Mouse (Mus musculus): ENCODE results near the gene Aqp3.

The Aqp3 gene

DNA sequence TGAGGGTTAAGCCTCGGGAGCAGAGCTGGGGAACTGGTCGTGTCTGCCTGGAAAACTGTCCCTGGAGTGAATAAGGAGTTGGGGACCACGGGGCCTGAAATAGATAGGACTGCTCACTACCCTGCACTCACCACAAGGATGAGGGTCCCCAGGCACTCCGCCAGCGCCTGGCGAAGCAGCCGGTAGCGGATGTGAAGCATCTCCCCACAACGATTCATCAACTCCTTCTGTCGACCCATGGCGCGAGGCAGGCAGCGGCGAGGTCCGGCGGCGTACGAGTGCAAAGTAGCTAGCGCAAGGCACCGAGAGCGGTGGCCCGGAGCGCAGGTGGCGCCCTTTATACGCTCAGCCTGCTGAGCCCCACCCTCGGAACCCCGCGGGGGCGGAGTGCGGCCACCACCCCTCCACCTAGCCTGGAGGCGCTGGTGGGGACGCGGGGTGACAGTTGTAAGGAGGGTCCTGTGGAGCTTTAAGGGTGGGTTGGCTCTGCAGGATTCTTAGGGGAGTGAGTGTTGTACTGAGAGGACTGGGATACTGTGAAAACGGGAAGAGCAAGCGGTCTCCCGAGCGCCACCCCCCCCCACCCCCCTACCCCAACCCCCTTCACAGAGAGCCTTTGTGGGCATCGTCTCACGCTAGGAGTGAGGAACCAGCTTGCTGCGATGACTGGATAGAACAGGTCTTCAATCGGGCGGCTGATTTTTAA is at the start of gene Aqp3:
Gene Aqp3, minus strand, starts transcription at position 313 of the 706 bp plus-strand sequence.
- DNase-seq (ENCODE audit: extremely low spot score) = peak; percentile 49

DNA sequence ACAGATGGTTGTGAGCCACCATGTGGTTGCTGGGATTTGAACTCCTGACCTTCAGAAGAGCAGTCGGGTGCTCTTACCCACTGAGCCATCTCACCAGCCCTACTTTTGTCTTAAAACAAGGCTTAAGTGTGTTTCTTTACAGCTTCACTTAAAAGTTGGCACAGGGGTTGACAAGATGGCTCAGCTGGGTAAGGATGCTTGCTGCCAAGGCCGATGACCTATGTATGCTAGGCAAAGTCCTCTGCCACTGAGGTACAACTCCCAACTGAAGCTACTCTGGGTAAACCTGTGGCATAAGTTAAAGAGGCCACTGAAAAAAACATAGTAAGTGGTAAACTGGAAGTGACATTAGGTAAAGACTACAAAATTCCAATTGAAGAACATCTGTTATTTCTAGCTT is 44.6 kb upstream of the Aqp3 start:
- DNase-seq (ENCODE audit: extremely low spot score) = no peak

DNA sequence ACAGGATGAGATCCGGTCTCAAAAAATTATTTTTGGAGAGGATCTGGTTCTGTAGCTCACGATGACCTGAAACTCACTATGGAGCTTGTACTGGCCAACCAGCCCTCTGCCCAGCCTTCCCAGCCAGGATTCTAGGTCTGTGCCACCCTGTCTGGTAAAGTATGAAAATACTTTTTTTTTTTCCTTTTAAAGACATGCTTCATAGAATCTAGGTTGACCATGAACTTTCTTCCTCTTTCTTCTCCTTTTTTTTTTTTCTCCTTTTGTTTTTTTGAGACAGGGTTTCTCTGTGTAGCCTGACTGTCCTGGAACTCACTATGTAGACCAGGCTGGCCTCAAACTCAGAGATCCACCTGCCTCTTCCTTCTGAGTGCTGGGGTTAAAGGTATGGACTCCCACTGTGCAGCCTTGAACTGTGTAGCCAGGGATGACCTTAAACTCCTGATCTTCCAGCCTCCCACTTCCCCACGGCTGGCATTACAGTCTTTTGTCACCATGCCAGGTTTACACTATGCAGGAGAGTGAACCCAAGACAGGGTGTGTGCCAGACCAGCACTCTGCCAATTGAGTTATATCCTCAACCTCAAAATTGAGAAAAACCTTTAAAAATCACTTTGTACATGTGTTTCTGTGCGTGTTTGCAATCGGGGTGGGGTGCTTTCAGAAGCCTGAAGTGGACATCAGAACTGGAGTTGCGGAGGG is 42.3 kb upstream of the Aqp3 start:
- no peak for DNase-seq (ENCODE audit: extremely low spot score)

DNA sequence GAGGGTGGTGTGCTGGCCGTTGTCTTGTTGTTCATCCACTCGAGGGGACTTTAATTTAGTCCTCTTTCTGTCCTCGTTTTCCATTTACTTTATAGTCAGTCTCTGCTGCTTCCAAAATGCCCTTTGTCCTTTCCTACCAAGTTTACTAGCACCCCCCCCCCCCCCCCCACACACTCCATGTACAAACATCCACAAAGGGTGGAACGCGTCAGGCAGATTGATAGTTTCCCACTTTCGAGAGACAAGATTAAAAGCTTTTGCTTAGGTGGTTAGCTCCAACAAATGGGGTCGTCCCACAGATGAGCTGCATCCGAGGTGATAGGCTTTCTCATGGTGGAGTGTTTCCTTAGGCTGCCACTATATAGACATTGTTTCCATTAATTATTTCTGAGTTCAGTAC is 38.8 kb upstream of the Aqp3 start:
- no peak for DNase-seq (ENCODE audit: extremely low spot score)

DNA sequence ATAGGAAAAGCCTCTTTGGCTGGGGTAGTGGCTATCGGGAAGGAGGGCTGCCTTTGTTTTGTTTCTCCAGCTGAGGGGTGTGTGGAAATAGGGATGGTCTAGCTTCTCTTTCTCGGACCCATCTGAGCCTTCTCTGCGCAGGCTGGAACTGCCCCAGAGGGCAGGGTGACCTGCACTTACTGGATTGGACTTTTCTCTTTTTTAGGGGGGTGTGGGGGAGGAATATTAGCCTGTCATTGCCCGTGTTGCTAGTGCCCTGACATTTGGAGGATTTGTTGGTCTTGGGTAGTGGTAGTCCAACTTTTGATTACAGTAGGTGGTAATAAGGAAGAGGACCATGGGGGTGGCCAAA is 38.4 kb upstream of the Aqp3 start:
- no peak for DNase-seq (ENCODE audit: extremely low spot score)

DNA sequence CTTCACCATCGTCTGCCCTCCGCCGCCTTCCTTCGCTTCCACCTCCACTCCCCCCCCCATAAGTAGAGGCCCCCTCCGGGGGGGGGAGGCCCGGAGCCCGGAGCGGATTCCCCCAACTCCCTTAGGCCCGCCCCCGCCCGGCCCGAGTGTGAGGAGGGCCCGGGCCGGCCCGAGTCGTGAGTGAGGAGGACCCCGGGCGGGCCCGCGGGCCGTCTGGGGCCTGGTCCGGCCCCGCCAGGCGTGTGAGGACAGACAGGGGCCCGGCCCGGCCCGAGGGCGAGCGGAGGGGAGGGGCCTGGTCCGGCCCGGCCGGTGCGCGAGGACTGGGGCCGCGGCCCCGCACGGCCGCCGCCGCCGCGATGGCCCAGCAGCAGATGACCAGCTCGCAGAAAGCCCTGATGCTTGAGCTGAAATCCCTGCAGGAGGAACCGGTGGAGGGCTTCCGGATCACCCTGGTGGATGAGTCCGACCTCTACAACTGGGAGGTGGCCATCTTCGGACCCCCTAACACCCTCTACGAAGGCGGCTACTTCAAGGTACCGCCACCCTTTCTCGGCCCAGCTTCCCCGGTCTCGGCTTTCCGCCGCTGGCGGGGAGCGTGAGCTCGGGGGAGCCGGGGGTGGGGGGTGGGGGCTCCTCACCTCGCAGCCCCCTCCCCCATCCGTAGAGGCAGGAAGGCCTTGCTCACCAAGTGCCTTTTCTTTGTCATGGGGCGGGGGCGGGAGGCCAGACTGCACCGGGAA is 37.9 kb upstream of the Aqp3 start, which contains the start of gene Ube2r2:
Gene Ube2r2, plus strand, starts transcription at position 33 of the 743 bp plus-strand sequence.
- DNase-seq (ENCODE audit: extremely low spot score) = peak; percentile 83

DNA sequence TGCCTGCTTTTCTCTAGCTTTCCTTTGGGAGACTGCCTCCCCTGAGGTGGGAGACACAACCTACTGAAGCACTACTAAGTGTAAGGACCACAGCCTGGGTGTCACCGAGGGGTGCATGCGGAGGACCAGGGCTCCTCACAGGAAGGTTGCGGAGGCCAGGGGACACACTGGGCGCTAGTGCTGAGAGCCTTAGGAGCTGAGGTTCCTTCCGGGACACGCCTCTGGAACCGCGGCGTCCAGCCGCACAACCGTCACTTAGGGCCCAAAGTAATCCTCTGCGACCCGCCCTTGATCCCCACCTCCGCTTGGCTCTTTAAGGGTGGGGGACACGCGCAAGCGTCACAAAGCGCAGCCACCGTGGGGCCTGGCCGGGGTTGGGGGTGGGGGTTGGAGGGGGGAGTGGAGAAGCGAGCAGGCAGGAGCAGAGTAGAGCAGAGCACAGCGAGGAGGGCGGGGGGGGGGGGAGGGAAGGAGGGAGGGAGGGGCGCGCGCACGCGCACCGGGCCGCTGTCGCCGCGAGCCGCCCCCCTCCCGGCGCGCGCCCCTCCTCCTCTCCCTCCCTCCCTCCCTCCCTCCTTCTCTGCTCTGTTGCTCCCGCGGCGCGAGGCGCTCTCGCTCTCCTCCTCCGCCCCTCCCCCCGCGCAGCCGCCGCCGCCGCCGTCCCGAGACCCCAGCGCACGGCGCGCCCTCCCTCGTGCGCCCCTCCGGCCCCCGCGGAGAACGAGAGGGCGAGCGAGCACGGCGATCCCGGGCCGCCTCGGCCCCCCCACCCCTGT is 37.1 kb upstream of the Aqp3 start:
- DNase-seq (ENCODE audit: extremely low spot score) = peak; percentile 93

DNA sequence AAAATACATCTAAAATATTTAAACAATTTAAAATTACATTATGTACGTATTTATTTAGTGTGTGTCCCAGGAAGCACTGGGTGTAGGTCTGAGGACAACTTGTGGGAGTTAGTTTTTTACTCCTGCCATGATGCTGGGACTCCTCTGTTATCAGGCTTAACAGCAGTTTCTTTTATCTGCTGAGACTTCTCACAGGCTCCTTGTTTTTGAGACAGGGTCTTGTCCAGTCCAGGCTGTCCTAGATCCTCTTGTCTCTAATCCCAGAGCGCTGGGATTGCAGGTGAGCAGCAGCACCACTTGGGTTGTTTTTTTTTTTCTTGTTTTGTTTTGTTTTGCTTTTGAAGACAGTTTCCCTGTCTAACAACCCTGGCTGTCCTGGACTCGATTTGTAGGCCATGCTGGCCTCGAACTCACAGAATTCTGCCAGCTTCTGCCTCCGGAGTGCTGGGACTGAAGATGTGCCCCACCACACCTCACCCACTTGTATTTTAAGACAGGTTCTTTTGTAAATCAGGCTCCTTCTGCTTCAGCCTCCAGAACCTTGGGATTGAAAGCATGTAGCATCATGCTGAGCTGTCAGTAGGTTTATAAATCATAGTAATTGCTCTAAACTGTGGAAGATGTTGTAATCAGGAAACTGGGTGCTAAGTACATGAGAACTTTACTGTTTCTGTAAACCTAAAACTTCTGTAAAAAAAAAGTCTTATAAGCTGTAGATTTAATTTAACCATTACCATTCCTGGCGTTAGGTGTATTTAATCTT is 35.7 kb upstream of the Aqp3 start:
- DNase-seq (ENCODE audit: extremely low spot score) = no peak

DNA sequence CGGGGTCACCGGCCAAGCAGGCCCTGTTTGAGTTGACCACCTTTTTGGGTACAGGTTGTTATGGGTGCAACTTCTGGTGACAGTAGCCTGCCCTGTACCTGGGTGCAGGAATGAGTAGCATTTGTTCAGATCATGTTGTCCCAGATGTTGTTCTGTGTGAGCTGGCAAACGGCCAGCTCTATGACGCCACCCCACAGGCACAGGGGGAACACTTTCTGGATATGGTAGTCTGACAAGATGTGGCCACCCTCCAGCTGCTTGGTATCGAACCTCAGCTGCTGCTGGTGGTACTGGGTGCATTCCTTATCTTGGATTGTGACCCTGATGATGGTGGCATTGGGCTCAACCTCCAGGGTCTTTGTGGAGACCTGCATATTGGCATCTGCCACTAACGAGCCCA is 34.5 kb upstream of the Aqp3 start:
- DNase-seq (ENCODE audit: extremely low spot score) = no peak

DNA sequence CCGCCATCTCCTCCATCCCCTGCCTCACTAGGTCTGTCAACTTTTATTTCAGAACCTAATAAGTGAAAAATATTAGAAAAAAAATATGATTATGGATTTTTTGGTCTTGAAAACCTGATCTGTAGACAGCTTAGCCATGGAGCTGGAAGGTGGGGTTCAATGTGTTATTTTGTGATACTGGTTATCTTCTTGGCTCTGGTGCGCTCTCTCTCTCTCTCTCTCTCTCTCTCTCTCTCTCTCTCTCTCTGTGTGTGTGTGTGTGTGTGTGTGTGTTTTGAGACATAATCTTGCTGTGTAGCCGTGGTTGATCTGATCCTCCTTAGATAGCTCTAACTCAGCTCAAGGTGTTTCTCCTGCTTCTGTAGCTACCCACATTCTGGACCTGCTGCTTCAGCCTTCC is 31.9 kb upstream of the Aqp3 start:
- DNase-seq (ENCODE audit: extremely low spot score) = no peak

DNA sequence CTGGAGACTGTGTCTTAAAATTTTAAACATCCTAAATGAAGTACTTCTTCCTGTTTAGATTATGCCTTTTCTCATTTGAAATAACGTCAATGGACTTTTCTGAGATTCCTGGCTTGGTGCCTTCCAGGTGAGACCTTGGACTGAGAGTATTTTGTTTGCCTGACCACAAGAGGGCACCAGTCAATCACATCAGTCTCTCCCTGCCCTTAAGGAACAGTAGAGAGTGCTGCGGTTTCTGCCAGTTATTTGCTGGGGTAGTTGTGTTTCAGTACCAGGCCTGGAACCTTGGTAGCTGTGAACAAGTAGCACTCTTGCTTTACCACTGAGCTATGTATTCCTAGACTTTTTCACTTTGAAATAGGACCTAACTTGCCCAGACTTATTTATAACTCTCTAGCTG is 31.4 kb upstream of the Aqp3 start:
- DNase-seq (ENCODE audit: extremely low spot score) = peak; percentile 52

DNA sequence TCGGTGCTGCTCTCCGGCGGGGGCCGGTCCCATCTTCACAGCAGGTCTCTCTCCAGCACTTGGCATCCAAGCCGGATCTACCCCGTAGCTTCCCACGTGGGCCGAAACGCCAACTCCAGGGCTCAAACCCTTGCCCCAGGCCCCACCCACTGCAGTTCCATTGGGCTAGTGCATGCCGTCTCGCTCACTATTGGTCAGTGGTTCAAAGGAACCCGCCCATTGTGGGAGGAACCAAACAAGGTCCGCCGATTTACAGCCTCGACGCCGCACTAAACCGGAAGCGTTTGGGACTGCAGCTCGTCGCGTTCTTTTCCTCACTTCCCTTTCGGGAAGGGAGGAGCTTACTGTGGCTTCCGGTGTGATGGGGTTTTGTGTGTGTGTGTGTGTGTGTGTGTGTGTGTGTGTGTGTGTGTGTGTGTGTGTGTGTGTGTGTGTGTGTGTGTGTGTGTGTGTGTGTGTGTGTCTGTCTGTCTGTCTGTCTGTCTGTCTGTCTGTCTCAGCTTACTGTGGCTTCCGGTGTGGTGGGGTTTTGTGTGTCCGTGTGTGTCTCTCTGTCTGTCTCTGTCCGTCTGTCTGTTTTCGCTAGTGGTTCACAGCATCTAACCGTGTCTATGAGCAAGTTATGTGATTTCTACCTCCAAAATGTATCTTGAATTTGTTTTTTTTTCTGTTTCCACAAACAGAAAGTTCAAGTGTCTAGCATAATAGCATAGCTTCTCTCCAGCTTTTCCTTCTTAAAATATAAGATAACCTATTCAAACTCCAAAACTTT is 26.4 kb upstream of the Aqp3 start, which contains the start of gene Nol6:
Gene Nol6, minus strand, starts transcription at position 276 of the 772 bp plus-strand sequence.
- DNase-seq (ENCODE audit: extremely low spot score) = peak; percentile 98

DNA sequence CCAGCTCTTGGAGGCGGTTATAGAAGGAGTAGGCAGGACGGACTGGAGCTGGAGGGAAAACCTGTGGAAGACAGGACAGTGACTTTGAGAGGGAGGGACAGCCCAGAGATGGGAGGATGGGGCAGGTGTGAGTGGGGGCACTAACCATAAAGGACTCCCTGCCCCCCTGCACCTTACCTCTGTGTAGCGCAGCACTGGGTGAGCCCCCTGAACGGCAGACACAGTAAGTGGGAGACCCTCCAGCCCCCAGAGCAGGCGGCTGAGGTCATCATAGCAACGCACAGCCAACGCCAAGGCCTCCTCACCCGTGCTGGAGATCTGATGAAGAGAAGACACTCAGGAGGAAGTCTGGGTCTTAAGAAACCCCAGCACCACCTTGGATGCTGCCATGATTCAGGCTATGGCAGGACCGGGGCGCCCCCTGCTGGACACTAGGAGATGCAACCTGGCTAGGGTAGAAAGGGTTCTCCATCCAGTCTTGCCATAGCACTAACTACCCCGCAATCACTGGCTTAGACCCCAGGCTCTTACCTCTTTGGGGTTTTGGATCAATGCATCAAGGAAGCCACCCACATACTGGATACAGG is 20.8 kb upstream of the Aqp3 start:
- DNase-seq (ENCODE audit: extremely low spot score) = peak; percentile 44

DNA sequence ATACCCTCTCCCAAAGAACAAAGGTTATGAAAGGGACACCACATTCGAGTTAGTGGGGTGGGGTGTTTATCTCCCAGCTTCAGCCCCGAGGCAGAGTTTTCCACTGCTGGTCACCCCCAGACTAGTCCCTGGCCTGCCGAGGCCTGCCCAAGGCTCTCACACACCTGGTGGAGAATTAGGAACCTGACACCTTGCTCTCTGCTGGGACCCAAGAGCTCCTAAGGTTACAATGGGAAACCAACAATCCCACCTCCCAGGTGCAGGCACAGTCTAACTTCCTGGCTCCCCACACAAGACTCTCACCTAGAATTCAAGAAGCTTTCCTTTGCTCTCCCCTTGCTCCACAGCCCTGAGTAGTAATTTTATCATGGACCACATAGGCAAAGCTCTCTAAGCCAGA is 18.8 kb upstream of the Aqp3 start:
- no peak for DNase-seq (ENCODE audit: extremely low spot score)

DNA sequence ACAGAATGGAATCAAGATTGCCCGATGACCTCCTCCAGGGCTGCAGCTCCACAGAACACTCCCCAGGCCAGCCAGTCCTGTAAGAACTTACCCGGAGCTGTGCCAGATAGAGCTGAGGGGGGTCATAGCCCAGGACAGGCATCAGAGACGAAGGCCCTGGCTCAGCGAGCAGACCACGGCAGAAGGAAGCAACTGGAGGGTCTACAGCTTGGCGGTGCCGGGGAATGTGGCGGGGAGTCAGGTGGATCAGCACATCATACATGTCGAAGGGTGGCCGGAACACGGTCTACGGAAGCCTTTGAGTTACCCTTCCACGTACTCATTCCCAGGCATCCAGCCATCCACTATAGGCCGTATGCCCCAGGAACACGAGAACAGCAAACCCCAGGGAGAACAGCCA is 17.8 kb upstream of the Aqp3 start:
- DNase-seq (ENCODE audit: extremely low spot score) = no peak

DNA sequence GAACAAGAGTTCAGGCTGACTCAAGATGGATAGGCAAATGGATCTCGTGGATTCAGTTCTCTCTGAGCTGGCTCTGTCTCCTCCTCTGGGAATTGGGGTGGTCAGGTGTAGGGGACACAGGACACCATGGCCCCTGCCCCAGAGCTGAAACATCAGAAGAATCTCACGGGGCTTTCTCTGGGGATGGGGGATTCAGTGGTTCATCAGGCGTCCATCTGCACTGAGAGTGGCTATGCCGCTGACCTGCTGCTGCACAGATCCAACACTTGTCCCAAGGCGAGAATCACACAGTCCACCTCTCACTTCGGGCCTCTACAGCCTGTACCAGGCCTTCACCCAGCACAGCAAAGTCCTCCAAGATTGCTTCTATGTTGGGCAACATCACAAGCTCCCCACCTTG is 17.1 kb upstream of the Aqp3 start:
- no peak for DNase-seq (ENCODE audit: extremely low spot score)

DNA sequence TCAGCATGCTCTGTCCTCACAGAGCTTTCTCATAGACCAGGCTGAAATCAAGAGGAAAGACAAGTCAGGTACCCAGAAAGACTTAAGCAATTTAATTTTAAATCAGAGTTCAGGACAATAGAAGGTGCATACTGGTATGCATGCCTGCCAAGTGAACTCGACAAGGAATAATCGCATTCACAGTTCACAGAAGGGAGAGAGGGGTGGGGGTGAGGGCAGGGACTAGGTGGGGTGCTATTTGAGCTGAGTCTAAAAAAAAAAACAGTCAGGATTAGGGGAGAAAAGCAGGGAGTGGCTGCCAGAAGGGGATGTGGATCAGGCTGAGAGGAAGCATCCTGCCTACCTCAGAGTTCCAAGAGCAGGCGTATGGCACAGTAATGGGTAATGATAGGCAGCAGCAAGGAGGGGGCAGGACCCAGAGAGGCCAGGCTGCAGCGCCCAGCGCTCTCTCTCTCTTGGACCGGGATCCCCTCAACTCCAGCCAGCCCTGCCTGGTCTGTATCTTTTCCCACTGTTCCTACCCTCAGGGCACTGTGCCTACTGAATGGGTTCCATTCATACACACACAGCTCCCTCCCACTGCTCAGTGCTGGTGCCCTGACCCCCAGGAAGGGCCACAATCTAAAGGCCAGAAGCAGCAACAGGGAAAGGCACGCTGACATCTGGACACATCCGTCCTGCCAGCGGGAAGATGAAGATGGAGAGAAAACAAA is 16.5 kb upstream of the Aqp3 start:
- no peak for DNase-seq (ENCODE audit: extremely low spot score)

DNA sequence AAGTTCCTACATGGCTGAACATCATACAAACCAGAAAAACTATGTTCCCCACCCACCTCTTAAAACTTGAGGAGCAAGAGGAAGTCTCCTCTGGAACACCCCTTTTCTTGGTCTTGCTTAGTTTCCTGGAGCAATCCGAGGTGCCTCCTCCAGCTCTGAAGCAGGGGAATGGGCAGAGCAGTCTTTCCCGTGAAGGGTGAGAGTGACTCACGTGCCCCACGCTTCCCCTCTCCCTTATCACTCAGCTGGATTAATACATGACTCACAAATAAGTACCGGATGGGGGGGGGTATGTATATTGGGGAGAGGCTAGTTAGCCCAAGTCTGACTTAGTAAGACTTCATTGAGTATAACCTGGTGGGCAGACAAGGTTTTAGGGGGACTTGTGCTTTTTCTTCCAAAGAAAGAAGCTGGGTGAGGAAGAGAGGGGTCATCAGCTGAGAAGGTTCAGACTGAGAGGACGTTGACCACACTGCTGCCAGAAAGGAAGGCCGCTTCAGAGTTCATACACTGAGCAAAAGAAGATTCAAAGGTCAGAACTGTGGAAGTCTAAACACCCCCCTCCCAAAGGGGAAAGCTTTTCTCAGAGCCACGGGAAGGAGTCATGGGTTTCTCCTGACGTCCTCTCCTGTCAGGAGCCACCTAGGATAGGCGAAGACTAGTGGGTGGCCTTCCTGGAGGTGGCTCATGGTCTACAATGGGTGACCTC is 10.9 kb upstream of the Aqp3 start:
- DNase-seq (ENCODE audit: extremely low spot score) = no peak

DNA sequence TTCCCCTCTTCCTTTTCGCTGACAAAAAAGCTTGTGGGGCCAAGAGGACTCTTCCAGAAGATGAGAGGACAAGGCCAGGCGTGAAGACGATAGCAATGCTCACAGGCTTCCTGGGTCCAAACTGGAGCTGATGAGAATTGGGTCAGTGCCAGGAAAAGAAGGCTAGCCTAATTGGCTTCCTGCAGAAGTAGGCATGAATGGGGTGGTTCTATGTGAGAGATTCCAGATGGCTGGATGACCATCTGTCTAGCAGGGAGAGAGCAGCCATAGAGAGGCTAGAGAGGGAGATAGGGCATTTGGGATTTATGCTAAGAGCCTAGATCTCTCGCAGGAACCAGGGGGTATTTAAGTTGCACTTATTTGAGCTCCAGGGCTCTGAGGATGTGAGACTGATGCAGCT is 9.5 kb upstream of the Aqp3 start:
- no peak for DNase-seq (ENCODE audit: extremely low spot score)

All from embryo, embryonic 9.5 days (tissue).